Mouse (Mus musculus) forebrain, embryonic 13.5 days (tissue): Measurements from ENCODE around the gene Gm3238. TPM values are rescaled to one million over a fixed set of nuclear protein-coding genes. Genes with fewer than 3 reads are reported as not detected.

Experiments used
- ATAC-seq: fragments of 200-750 bp; cut with Nextera tagmentation; 2 replicates; pipeline ENCODE4 v1.8.0; 2017
- H3K27ac ChIP-seq: fragments of 300-500 bp; sonication (generic); 2 replicates; pipeline ENCODE4 v1.5.1; 2015; ENCODE audit warnings: inconsistent platforms, mild to moderate bottlenecking, moderate library complexity
- H3K27me3 ChIP-seq: fragments of 300-500 bp; sonication (generic); 2 replicates; pipeline ENCODE4 v1.6.1; 2015; ENCODE audit warnings: mild to moderate bottlenecking, inconsistent platforms
- H3K36me3 ChIP-seq: fragments of 300-500 bp; sonication (generic); 2 replicates; pipeline ENCODE4 v1.6.1; 2015; ENCODE audit warnings: mild to moderate bottlenecking, inconsistent platforms; ENCODE audit not compliant: poor library complexity, severe bottlenecking
- H3K4me1 ChIP-seq: fragments of 300-500 bp; sonication (generic); 2 replicates; pipeline ENCODE4 v1.6.1; 2015; ENCODE audit warnings: inconsistent platforms
- H3K4me2 ChIP-seq: fragments of 300-500 bp; sonication (generic); 2 replicates; pipeline ENCODE4 v1.6.1; 2015; ENCODE audit warnings: inconsistent platforms, mild to moderate bottlenecking, moderate library complexity
- H3K4me3 ChIP-seq: fragments of 300-500 bp; sonication (generic); 2 replicates; pipeline ENCODE4 v1.5.1; 2015; ENCODE audit warnings: mild to moderate bottlenecking, inconsistent platforms
- H3K9ac ChIP-seq: fragments of 300-500 bp; sonication (generic); 2 replicates; pipeline ENCODE4 v1.6.1; 2015; ENCODE audit warnings: mild to moderate bottlenecking, inconsistent platforms
- H3K9me3 ChIP-seq: fragments of 300-500 bp; sonication (generic); replicated peaks from 2 replicates; pipeline ENCODE4 v1.6.1; 2016; ENCODE audit warnings: inconsistent platforms
- WGBS: fragments of 180-500 bp; shearing (Covaris S2); methylation state at CpG from one replicate; pipeline ENCODE4 v1.1.7; 2015; 5-methylcytosine and 5-hydroxymethylcytosine counted together
- polyA plus RNA-seq: library from polyadenylated mRNA; unstranded; fragments of >200 nt; fragmentation: Nextera tagmentation; extraction: Ambion mirVana; gene quantifications from 2 replicates; pipeline ENCODE4 v1.2.1, GENCODE M21; 2015

Gene Gm3238
- polyA plus RNA-seq, 1 experiment from 2014 or later: not detected

DNA sequence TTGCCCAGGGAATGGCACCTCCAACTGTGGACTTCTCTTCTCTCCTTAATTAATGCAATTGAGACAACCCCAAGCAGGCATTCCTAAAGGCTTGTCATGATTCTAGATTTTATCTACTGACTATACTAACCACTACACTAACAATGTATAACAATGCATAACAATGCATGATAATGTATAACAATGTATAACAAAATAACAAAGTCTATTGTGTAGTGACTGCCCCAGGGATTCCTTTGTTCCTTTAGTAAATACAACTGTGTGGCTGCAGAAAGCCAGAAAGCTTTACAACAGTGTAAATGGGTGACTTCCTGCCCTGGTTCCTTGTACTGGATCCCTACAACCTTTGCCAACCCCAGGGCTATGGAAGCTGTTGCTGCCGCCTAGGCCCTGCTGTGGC is 35.2 kb downstream of the Gm3238 start:
- Histone ChIP-seq H3K9ac (no peak overlapping the region), H3K36me3 (no peaks in the 10 kb centered on the region), H3K4me1 (no peaks in the 10 kb centered on the region), H3K27ac (no peak overlapping the region), H3K4me2 (no peak overlapping the region), H3K4me3 (no peak overlapping the region), H3K27me3 (no peaks in the 10 kb centered on the region), H3K9me3 (no peaks in the 10 kb centered on the region; the same call in 1 of the 2 replicates)
- 96% methylated on average over 1 of the region's 1 CpGs for whole genome bisulfite sequencing
- ATAC-seq: no peak

DNA sequence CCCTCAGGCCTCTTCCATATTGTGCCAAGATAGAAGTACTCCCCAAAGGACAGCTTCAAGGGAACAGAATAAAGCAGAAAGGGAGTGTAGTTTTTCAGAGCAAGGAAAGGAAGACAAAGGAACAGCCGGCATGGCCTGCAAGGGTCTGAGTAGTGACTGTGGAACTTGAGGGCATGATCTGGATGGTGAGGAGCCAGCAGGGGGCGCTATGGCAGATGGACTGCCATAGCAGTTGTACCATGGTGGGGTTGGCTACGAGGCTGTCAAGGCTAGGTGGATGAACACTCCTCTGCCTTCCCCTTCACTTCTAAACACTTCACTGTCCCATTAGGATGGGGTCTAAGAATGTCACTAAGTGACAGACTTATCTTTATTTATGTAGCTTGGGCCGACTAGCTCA is 41.9 kb downstream of the Gm3238 start:
- Histone ChIP-seq H3K9me3 (no peaks in the 10 kb centered on the region; the same call in 1 of the 2 replicates), H3K4me1 (no peaks in the 10 kb centered on the region), H3K9ac (no peak overlapping the region), H3K4me2 (no peak overlapping the region), H3K27me3 (no peaks in the 10 kb centered on the region; the same call in 1 of the 2 replicates), H3K27ac (no peak overlapping the region), H3K36me3 (no peaks in the 10 kb centered on the region), H3K4me3 (no peak overlapping the region)
- ATAC-seq: no peak
- 56% methylated on average over 4 of the region's 4 CpGs for WGBS

DNA sequence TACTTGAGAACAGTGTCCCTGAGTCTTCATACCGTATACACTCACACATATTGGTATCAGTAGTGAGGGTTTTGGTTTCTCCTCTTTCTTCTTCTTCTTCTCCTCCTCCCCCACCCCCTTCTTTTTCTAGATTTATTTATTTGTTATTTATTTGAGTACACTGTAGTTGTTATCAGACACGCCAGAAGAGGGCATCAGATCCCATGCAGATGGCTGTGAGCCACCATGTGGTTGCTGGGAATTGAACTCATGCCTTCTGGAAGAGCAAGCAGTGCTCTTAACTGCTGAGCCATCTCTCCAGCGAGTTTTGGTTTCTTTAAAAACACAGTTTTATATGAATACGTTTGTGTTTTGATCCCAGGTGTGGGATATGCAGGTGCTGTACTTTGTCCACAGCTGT is 42.8 kb downstream of the Gm3238 start:
- no peak overlapping the region for H3K4me2 ChIP-seq
- H3K36me3 ChIP-seq: no peaks in the 10 kb centered on the region
- no peak overlapping the region for H3K27ac ChIP-seq
- H3K9me3 ChIP-seq: no peaks in the 10 kb centered on the region
- H3K4me3 ChIP-seq: no peak overlapping the region
- no peaks in the 10 kb centered on the region; the same call in 1 of the 2 replicates for H3K27me3 ChIP-seq
- no peak for ATAC-seq
- 72% methylated on average over 4 of the region's 4 CpGs for WGBS
- H3K4me1 ChIP-seq: no peaks in the 10 kb centered on the region
- H3K9ac ChIP-seq: no peak overlapping the region

DNA sequence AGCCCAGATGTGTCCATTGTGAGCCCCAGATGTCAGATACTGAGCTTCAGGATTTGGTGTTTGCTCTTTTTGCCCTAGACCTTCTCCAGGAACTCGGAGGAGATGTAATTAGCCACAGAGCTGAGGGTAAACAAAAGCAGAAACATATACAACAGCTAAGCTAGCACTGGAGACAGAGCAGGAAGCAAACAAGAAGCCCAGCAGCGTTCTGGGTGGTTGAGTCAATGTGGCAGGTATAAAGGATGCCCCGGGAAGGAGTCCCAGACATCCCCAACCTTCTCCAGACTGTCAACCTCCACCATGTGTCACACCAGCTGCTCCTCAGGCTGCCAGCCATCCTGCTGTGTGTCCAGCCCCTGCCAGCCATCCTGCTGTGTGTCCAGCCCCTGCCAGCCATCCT is 44.9 kb downstream of the Gm3238 start, which contains the start of gene Gm10100:
Gene Gm10100 (plus strand): TSS at position 301 of the 400 bp plus-strand sequence.
- Histone ChIP-seq H3K36me3 (no peaks in the 10 kb centered on the region), H3K4me3 (no peak within 1 kb of the TSS), H3K27ac (no peak within 1 kb of the TSS), H3K27me3 (no peaks in the 10 kb centered on the region; the same call in 1 of the 2 replicates), H3K9me3 (no peaks in the 10 kb centered on the region), H3K4me2 (no peak within 1 kb of the TSS), H3K9ac (no peak within 1 kb of the TSS), H3K4me1 (no peaks in the 10 kb centered on the region)
- no peak for ATAC-seq
- 46% methylated on average over 3 of the region's 3 CpGs for WGBS

DNA sequence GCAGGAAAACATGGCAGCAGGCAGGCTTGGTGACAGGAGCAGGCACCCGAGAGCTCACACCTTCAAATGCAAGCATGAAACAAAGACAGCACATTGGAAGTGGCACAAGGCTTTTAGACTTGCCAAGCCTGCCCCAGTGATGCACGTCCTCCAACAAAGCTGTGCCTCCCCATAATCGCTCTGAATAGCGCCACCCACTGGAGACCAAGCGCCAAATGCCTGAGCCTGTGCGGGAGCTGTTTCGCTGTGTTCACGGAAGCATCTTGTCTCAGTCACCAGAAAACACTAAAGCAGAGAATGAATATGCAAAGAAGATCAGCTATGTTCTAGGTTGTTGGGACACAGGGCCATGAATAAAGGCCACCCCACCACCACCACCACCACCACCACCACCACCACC is 46.3 kb downstream of the Gm3238 start:
- Histone ChIP-seq H3K27me3 (no peaks in the 10 kb centered on the region; the same call in 1 of the 2 replicates), H3K27ac (no peak overlapping the region), H3K4me1 (no peaks in the 10 kb centered on the region), H3K9me3 (peaks cover 7% of the 10 kb centered on the region), H3K4me3 (no peak overlapping the region), H3K36me3 (no peaks in the 10 kb centered on the region), H3K9ac (no peak overlapping the region), H3K4me2 (no peak overlapping the region)
- WGBS: 72% methylated on average over 8 of the region's 8 CpGs
- no peak for ATAC-seq

Other genes with a start within 250 kb of the Gm3238 start
- 0.34 and 0.37 TPM in 2 replicates for gene Itgb2, start 241.1 kb downstream of the Gm3238 start, polyA plus RNA-seq
- 57.8 and 63.6 TPM in 2 replicates for gene Pttg1ip, start 189.6 kb downstream of the Gm3238 start, polyA plus RNA-seq
- 329 and 347 TPM in 2 replicates for gene Sumo3, start 165.2 kb downstream of the Gm3238 start, polyA plus RNA-seq
- gene Gm49325, start 165.1 kb downstream of the Gm3238 start, polyA plus RNA-seq: 2.3 TPM in 1 of 2 replicates, not detected in the other
- gene Ube2g2, start 149.1 kb downstream of the Gm3238 start, polyA plus RNA-seq: 103 and 115 TPM in 2 replicates
- gene Tspear, start 84.8 kb downstream of the Gm3238 start, polyA plus RNA-seq: 0.64 and 0.65 TPM in 2 replicates
- gene Gm19402, start 80.6 kb downstream of the Gm3238 start, polyA plus RNA-seq: not detected in 2 replicates
- not detected in 2 replicates for gene Gm9508, start 74.1 kb downstream of the Gm3238 start, polyA plus RNA-seq
- not detected in 2 replicates for gene Gm10272, start 64.7 kb downstream of the Gm3238 start, polyA plus RNA-seq
- gene Gm10024, start 59.9 kb downstream of the Gm3238 start, polyA plus RNA-seq: not detected in 2 replicates
- not detected in 2 replicates for gene Gm10142, start 55.5 kb downstream of the Gm3238 start, polyA plus RNA-seq
- not detected in 2 replicates for gene Krtap12-1, start 50.7 kb downstream of the Gm3238 start, polyA plus RNA-seq
- gene Gm10100, start 44.8 kb downstream of the Gm3238 start, polyA plus RNA-seq: not detected in 2 replicates
- gene Gm18596, start 28.7 kb downstream of the Gm3238 start, polyA plus RNA-seq: not detected in 2 replicates
- not detected in 2 replicates for gene Gm9736, start 20.0 kb downstream of the Gm3238 start, polyA plus RNA-seq
- gene Gm3233, start 11.6 kb downstream of the Gm3238 start, polyA plus RNA-seq: not detected in 2 replicates
- not detected in 2 replicates for gene Gm7138, start 5.6 kb upstream of the Gm3238 start, polyA plus RNA-seq
- gene Gm3250, start 11.2 kb upstream of the Gm3238 start, polyA plus RNA-seq: not detected in 2 replicates
- gene Gm7137, start 16.9 kb upstream of the Gm3238 start, polyA plus RNA-seq: not detected in 2 replicates
- not detected in 2 replicates for gene Gm9639, start 23.8 kb upstream of the Gm3238 start, polyA plus RNA-seq
- gene Gm19668, start 27.8 kb upstream of the Gm3238 start, polyA plus RNA-seq: not detected in 2 replicates
- not detected in 2 replicates for gene Gm9507, start 40.5 kb upstream of the Gm3238 start, polyA plus RNA-seq
- not detected in 2 replicates for gene Gm2696, start 43.4 kb upstream of the Gm3238 start, polyA plus RNA-seq
- gene Krtap10-4, start 55.8 kb upstream of the Gm3238 start, polyA plus RNA-seq: not detected in 2 replicates
- not detected in 2 replicates for gene Krtap10-10, start 64.6 kb upstream of the Gm3238 start, polyA plus RNA-seq
- not detected in 2 replicates for gene Gm36176, start 75.5 kb upstream of the Gm3238 start, polyA plus RNA-seq
- not detected in 2 replicates for gene Gm10318, start 81.5 kb upstream of the Gm3238 start, polyA plus RNA-seq
- gene Gm3285, start 90.7 kb upstream of the Gm3238 start, polyA plus RNA-seq: not detected in 2 replicates
- 4.7 and 6.8 TPM in 2 replicates for gene Lrrc3, start 131.2 kb upstream of the Gm3238 start, polyA plus RNA-seq
- gene Trpm2, start 199.2 kb upstream of the Gm3238 start, polyA plus RNA-seq: 1.4 and 1.6 TPM in 2 replicates
- 26.7 and 36.1 TPM in 2 replicates for gene 1810043G02Rik, start 207.2 kb upstream of the Gm3238 start, polyA plus RNA-seq
- 98.0 and 114 TPM in 2 replicates for gene Pfkl, start 238.8 kb upstream of the Gm3238 start, polyA plus RNA-seq